Mouse (Mus musculus): ENCODE data around the gene Col26a1. TPM values are rescaled to one million over a fixed set of nuclear protein-coding genes. Genes with fewer than 3 reads are reported as not detected.

Gene Col26a1
- polyA plus RNA-seq, 1 experiment from 2014 or later, result 118 TPM

- DNase-seq (ENCODE audit: low spot score), result peak; percentile 28
These were observed 22.6 kb upstream of the Col26a1 start for GRCm38 (mm10) chr5:136905630-136906029.

GRCm38 (mm10) chr5:136904621-136905020 is 21.6 kb upstream of the Col26a1 start:
- Histone ChIP-seq H3K4me1 (peaks cover 27% of the 10 kb centered on the region), H3K36me3 (replicated peaks) (no peaks in the 10 kb centered on the region), H3K27ac (replicated peaks) (no peak overlapping the region), H3K27me3 (replicated peaks; ENCODE audit: low read depth, poor library complexity, severe bottlenecking) (no peaks in the 10 kb centered on the region), H3K4me3 (no peak overlapping the region), H3K9me3 (no peaks in the 10 kb centered on the region)
- WGBS, result 58% methylated on average over 3 of the region's 3 CpGs
- no peak for DNase-seq (ENCODE audit: low spot score)

More at GRCm38 (mm10) chr5:136905630-136906029, 22.6 kb upstream of the Col26a1 start:
- Histone ChIP-seq H3K4me3 (no peak overlapping the region), H3K9me3 (no peaks in the 10 kb centered on the region), H3K27ac (replicated peaks) (no peak overlapping the region), H3K36me3 (replicated peaks) (peaks cover 1% of the 10 kb centered on the region; the same call in 1 of the 2 replicates), H3K4me1 (peaks cover 18% of the 10 kb centered on the region), H3K27me3 (replicated peaks; ENCODE audit: low read depth, poor library complexity, severe bottlenecking) (no peaks in the 10 kb centered on the region)
- 49% methylated on average over 7 of the region's 7 CpGs for WGBS

- peak overlapping the region; percentile 63; the same call in 1 of the 2 replicates for H3K27ac ChIP-seq (replicated peaks)
- no peaks in the 10 kb centered on the region for H3K9me3 ChIP-seq
- H3K4me1 ChIP-seq, result peaks cover 27% of the 10 kb centered on the region
- peak; percentile 30 for DNase-seq (ENCODE audit: low spot score)
- H3K27me3 ChIP-seq (replicated peaks; ENCODE audit: low read depth, poor library complexity, severe bottlenecking), result no peaks in the 10 kb centered on the region
- WGBS, result 61% methylated on average over 10 of the region's 10 CpGs
- no peak overlapping the region; the same call in 1 of the 2 replicates for H3K4me3 ChIP-seq
- H3K36me3 ChIP-seq (replicated peaks), result no peaks in the 10 kb centered on the region
These were observed 12.5 kb upstream of the Col26a1 start for GRCm38 (mm10) chr5:136895529-136895963.

- Histone ChIP-seq H3K27ac (replicated peaks) (peak overlapping the region; percentile 63), H3K4me1 (peaks cover 22% of the 10 kb centered on the region), H3K4me3 (peak overlapping the region; percentile 13; the same call in 1 of the 2 replicates), H3K27me3 (replicated peaks; ENCODE audit: low read depth, poor library complexity, severe bottlenecking) (no peaks in the 10 kb centered on the region), H3K9me3 (no peaks in the 10 kb centered on the region), H3K36me3 (replicated peaks) (no peaks in the 10 kb centered on the region)
- 54% methylated on average over 25 of the region's 25 CpGs for WGBS
- peak; percentile 63 for DNase-seq (ENCODE audit: low spot score)
These were observed 12.0 kb upstream of the Col26a1 start for GRCm38 (mm10) chr5:136894840-136895528.

GRCm38 (mm10) chr5:136888539-136889355 is 5.7 kb upstream of the Col26a1 start:
- no peaks in the 10 kb centered on the region for H3K36me3 ChIP-seq (replicated peaks)
- H3K4me3 ChIP-seq, result peak overlapping the region; percentile 36
- peaks cover 10% of the 10 kb centered on the region for H3K27me3 ChIP-seq (replicated peaks; ENCODE audit: low read depth, poor library complexity, severe bottlenecking)
- WGBS, result 43% methylated on average over 19 of the region's 19 CpGs
- DNase-seq (ENCODE audit: low spot score), result peak; percentile 59
- H3K9me3 ChIP-seq, result no peaks in the 10 kb centered on the region
- peak overlapping the region; percentile 80 for H3K27ac ChIP-seq (replicated peaks)
- H3K4me1 ChIP-seq, result peaks cover 34% of the 10 kb centered on the region

- 30% methylated on average over 7 of the region's 7 CpGs for WGBS
- no peaks in the 10 kb centered on the region for H3K9me3 ChIP-seq
- peaks cover 27% of the 10 kb centered on the region for H3K27me3 ChIP-seq (replicated peaks; ENCODE audit: low read depth, poor library complexity, severe bottlenecking)
- no peak overlapping the region; the same call in 1 of the 2 replicates for H3K4me3 ChIP-seq
- peak; percentile 63 for DNase-seq (ENCODE audit: low spot score)
- peaks cover 49% of the 10 kb centered on the region for H3K4me1 ChIP-seq
- H3K36me3 ChIP-seq (replicated peaks), result no peaks in the 10 kb centered on the region
- peak overlapping the region; percentile 83 for H3K27ac ChIP-seq (replicated peaks)
These were observed 3.9 kb upstream of the Col26a1 start for GRCm38 (mm10) chr5:136886957-136887356.

- Histone ChIP-seq H3K4me1 (peaks cover 47% of the 10 kb centered on the region), H3K27ac (replicated peaks) (peak overlapping the region; percentile 97), H3K4me3 (peak overlapping the region; percentile 90), H3K36me3 (replicated peaks) (peaks cover 35% of the 10 kb centered on the region), H3K9me3 (no peaks in the 10 kb centered on the region), H3K27me3 (replicated peaks; ENCODE audit: low read depth, poor library complexity, severe bottlenecking) (peaks cover 33% of the 10 kb centered on the region)
- WGBS, result 1% methylated on average over 47 of the region's 47 CpGs
- DNase-seq (ENCODE audit: low spot score), result peak; percentile 56
These were observed 788 bp downstream of the Col26a1 start for GRCm38 (mm10) chr5:136882055-136882787.

- peaks cover 40% of the 10 kb centered on the region for H3K4me1 ChIP-seq
- DNase-seq (ENCODE audit: low spot score), result peak; percentile 91
- H3K9me3 ChIP-seq, result no peaks in the 10 kb centered on the region
- H3K27me3 ChIP-seq (replicated peaks; ENCODE audit: low read depth, poor library complexity, severe bottlenecking), result peaks cover 33% of the 10 kb centered on the region
- peak overlapping the region; percentile 90 for H3K4me3 ChIP-seq
- WGBS, result 4% methylated on average over 39 of the region's 39 CpGs
- H3K27ac ChIP-seq (replicated peaks), result peak overlapping the region; percentile 97
- H3K36me3 ChIP-seq (replicated peaks), result peaks cover 42% of the 10 kb centered on the region
These were observed 1.5 kb downstream of the Col26a1 start for GRCm38 (mm10) chr5:136881380-136882009.

GRCm38 (mm10) chr5:136880101-136880500 is 2.9 kb downstream of the Col26a1 start:
- Histone ChIP-seq H3K27me3 (replicated peaks; ENCODE audit: low read depth, poor library complexity, severe bottlenecking) (peaks cover 33% of the 10 kb centered on the region), H3K9me3 (no peaks in the 10 kb centered on the region), H3K36me3 (replicated peaks) (peaks cover 55% of the 10 kb centered on the region), H3K27ac (replicated peaks) (no peak overlapping the region), H3K4me3 (peak overlapping the region; percentile 90; the same call in 1 of the 2 replicates), H3K4me1 (peaks cover 39% of the 10 kb centered on the region)
- 87% methylated on average over 8 of the region's 8 CpGs for WGBS
- DNase-seq (ENCODE audit: low spot score), result no peak

- 73% methylated on average over 10 of the region's 10 CpGs for WGBS
- Histone ChIP-seq H3K27me3 (replicated peaks; ENCODE audit: low read depth, poor library complexity, severe bottlenecking) (no peaks in the 10 kb centered on the region), H3K9me3 (no peaks in the 10 kb centered on the region; the same call in 1 of the 2 replicates), H3K4me1 (peaks cover 31% of the 10 kb centered on the region), H3K4me3 (no peak overlapping the region), H3K36me3 (replicated peaks) (peaks cover 75% of the 10 kb centered on the region), H3K27ac (replicated peaks) (no peak overlapping the region)
- DNase-seq (ENCODE audit: low spot score), result no peak
These were observed 8.7 kb downstream of the Col26a1 start for GRCm38 (mm10) chr5:136874271-136874670.

GRCm38 (mm10) chr5:136872417-136872816 is 10.6 kb downstream of the Col26a1 start:
- peaks cover 65% of the 10 kb centered on the region for H3K36me3 ChIP-seq (replicated peaks)
- 82% methylated on average over 8 of the region's 8 CpGs for WGBS
- H3K4me1 ChIP-seq, result peaks cover 49% of the 10 kb centered on the region
- H3K4me3 ChIP-seq, result peak overlapping the region; percentile 21; the same call in 1 of the 2 replicates
- no peaks in the 10 kb centered on the region for H3K27me3 ChIP-seq (replicated peaks; ENCODE audit: low read depth, poor library complexity, severe bottlenecking)
- no peaks in the 10 kb centered on the region; the same call in 1 of the 2 replicates for H3K9me3 ChIP-seq
- peak overlapping the region; percentile 35 for H3K27ac ChIP-seq (replicated peaks)
- DNase-seq (ENCODE audit: low spot score), result no peak

All from embryonic facial prominence, embryonic 10.5 days (tissue).